ENCODE assay signal across 8 mouse cellular contexts in genomic region chr3:116331811-116332464, GRCm38 (mm10).
DNase-seq lines count a peak whose midpoint lies in the region; ATAC-seq and TF ChIP-seq lines count a peak whose summit lies in the region.

No protein-coding gene starts in this region.

- H3K36me3 ChIP-seq in intestine, embryonic 14.5 days (ENCODE audit: control insufficient read depth, insufficient read depth, low read length) = peaks cover 8% of the 10 kb centered on the region
- H3K36me3 ChIP-seq in midbrain, embryonic 11.5 days (ENCODE audit: control insufficient read depth, insufficient read depth, low read length) = no peaks in the 10 kb centered on the region; the same call in 1 of the 2 replicates

- ATAC-seq in intestine, embryonic 14.5 days (replicated peaks; ENCODE audit: low FRiP score, low TSS enrichment, low read depth) = 0 out of 2 replicates have a peak, but pooled peaks have one; percentile 50
- peak; percentile 76 for ATAC-seq in midbrain, embryonic 11.5 days (ENCODE audit: low FRiP score)

- 37% methylated on average over 8 of the region's 8 CpGs for WGBS in cerebellum, adult 2 months
- 43% methylated on average over 8 of the region's 8 CpGs for WGBS in intestine, embryonic 14.5 days
- WGBS in midbrain, embryonic 11.5 days = 43% methylated on average over 8 of the region's 8 CpGs

- TF ChIP-seq CTCF in cerebellum, adult 2 months (IDR thresholded peaks at IDR 0.05; ENCODE audit: borderline replicate concordance, insufficient read depth, low read depth, low read length) = peak; percentile 78

- no peaks in the 10 kb centered on the region for H3K9me3 ChIP-seq in intestine, embryonic 14.5 days (ENCODE audit: control insufficient read depth, low read length)
- no peaks in the 10 kb centered on the region for H3K9me3 ChIP-seq in midbrain, embryonic 11.5 days (ENCODE audit: control insufficient read depth, low read length)

- TF ChIP-seq POLR2A in cerebellum, adult 2 months (IDR thresholded peaks at IDR 0.05; ENCODE audit: borderline replicate concordance, insufficient read depth, low read length) = no peak

- DNase-seq in urinary bladder, postnatal 25 days (ENCODE audit: low spot score) = peak; percentile 45
- DNase-seq in urinary bladder, adult 18-20 months (ENCODE audit: low spot score in 2 of 2) = no peak
- peak; percentile 47 to 48 for DNase-seq in cerebellum, adult 2 months
- DNase-seq in forelimb bud, embryonic 11.5 days (ENCODE audit: low read depth, low spot score) = peak; percentile 70
- peak; percentile 85 for DNase-seq in intestine, embryonic 14.5 days (ENCODE audit: low spot score)
- DNase-seq in left cerebral cortex, postnatal 36 days (ENCODE audit: low spot score in 2 of 2) = peak; percentile 17 to 44
- DNase-seq in midbrain, embryonic 11.5 days (ENCODE audit: low spot score, missing footprints) = peak; percentile 95
- peak; percentile 26 to 35 for DNase-seq in spleen, postnatal 36 days (ENCODE audit: low spot score in 2 of 2)

- no peak overlapping the region for H3K27ac ChIP-seq in cerebellum, adult 2 months (ENCODE audit: insufficient read depth, low read length)
- H3K27ac ChIP-seq in intestine, embryonic 14.5 days (ENCODE audit: low read depth) = no peak overlapping the region
- no peak overlapping the region for H3K27ac ChIP-seq in midbrain, embryonic 11.5 days (ENCODE audit: low read depth, low read length)

- intact Hi-C loops in left cerebral cortex, postnatal 36 days (cut with DNase I) = loop anchor here (5.0 to 10.0 kb wide), 3 partner anchors 90 to 413 kb away; partner anchors contain the start of gene Cdc14a

- no peaks in the 10 kb centered on the region for H3K4me1 ChIP-seq in cerebellum, adult 2 months (ENCODE audit: control insufficient read depth, insufficient read depth, low read length)
- H3K4me1 ChIP-seq in intestine, embryonic 14.5 days (replicated peaks; ENCODE audit: control insufficient read depth, insufficient read depth, low read length) = no peaks in the 10 kb centered on the region
- peaks cover 5% of the 10 kb centered on the region for H3K4me1 ChIP-seq in midbrain, embryonic 11.5 days (ENCODE audit: control insufficient read depth, insufficient read depth, low read length)

- H3K9ac ChIP-seq in intestine, embryonic 14.5 days (ENCODE audit: low read length) = no peak overlapping the region
- H3K9ac ChIP-seq in midbrain, embryonic 11.5 days (ENCODE audit: low read length) = no peak overlapping the region

- H3K4me3 ChIP-seq in cerebellum, adult 2 months (replicated peaks; ENCODE audit: insufficient read depth, low read depth, low read length) = no peak overlapping the region
- no peak overlapping the region for H3K4me3 ChIP-seq in intestine, embryonic 14.5 days (ENCODE audit: low read depth, low read length)
- no peak overlapping the region for H3K4me3 ChIP-seq in midbrain, embryonic 11.5 days (ENCODE audit: low read depth, low read length)

- no peak overlapping the region for H3K4me2 ChIP-seq in intestine, embryonic 14.5 days (ENCODE audit: low read length)
- no peak overlapping the region for H3K4me2 ChIP-seq in midbrain, embryonic 11.5 days

- H3K27me3 ChIP-seq in cerebellum, adult 2 months (ENCODE audit: control insufficient read depth, insufficient read depth, low read length) = no peaks in the 10 kb centered on the region
- no peaks in the 10 kb centered on the region for H3K27me3 ChIP-seq in intestine, embryonic 14.5 days (replicated peaks; ENCODE audit: control insufficient read depth, insufficient read depth, low read length)
- H3K27me3 ChIP-seq in midbrain, embryonic 11.5 days (ENCODE audit: control insufficient read depth, insufficient read depth, low read length) = no peaks in the 10 kb centered on the region

Comparison
In these comparisons a context has a peak if more than half of its experiments do, and no peak if none do; other contexts are left out.
1. DNase-seq: peak in urinary bladder, postnatal 25 days (single experiment), cerebellum, adult 2 months (2 of 2), forelimb bud, embryonic 11.5 days (single experiment), intestine, embryonic 14.5 days (single experiment), left cerebral cortex, postnatal 36 days (2 of 2), midbrain, embryonic 11.5 days (single experiment) and spleen, postnatal 36 days (2 of 2); none in urinary bladder, adult 18-20 months (0 of 2).